Mouse (Mus musculus) layer of hippocampus, adult 2 months (tissue): ENCODE data around the gene C1qbp. TPM values are rescaled to one million over a fixed set of nuclear protein-coding genes. Genes with fewer than 3 reads are reported as not detected.

Source experiments
- DNase-seq, 2 experiments: peaks; one replicate each; pipeline ENCODE4 v3.0.0; 2022; ENCODE audit warnings: low spot score in 2 of 2
- H3K27ac ChIP-seq: fragments of 200-600 bp; 2 replicates; pipeline ENCODE4 v1.8.1; 2022
- H3K4me3 ChIP-seq: fragments of 200-600 bp; 2 replicates; pipeline ENCODE4 v1.8.1; 2022; ENCODE audit warnings: mild to moderate bottlenecking
- CTCF ChIP-seq: fragments of 200-600 bp; conservative IDR thresholded peaks from 2 replicates; pipeline ENCODE4 v1.8.1; 2022; ENCODE audit warnings: antibody characterized with exemption, mild to moderate bottlenecking, moderate library complexity
- total RNA-seq, 2 experiments: library from RNA; stranded (reverse); gene quantifications; 2 replicates each; pipeline ENCODE4 v1.2.3; 2021

The C1qbp gene
- total RNA-seq, 2 experiments from 2014 or later = 97.1 to 99.5 TPM

- peak overlapping the region; percentile 95 for H3K4me3 ChIP-seq
- no peak for DNase-seq
- peak; percentile 10; the same call in 1 of the 2 replicates for TF ChIP-seq CTCF
- peak overlapping the region; percentile 86 for H3K27ac ChIP-seq
These were observed 22.2 kb upstream of the C1qbp start for GRCm38 (mm10) chr11:71005046-71005445.

DNA sequence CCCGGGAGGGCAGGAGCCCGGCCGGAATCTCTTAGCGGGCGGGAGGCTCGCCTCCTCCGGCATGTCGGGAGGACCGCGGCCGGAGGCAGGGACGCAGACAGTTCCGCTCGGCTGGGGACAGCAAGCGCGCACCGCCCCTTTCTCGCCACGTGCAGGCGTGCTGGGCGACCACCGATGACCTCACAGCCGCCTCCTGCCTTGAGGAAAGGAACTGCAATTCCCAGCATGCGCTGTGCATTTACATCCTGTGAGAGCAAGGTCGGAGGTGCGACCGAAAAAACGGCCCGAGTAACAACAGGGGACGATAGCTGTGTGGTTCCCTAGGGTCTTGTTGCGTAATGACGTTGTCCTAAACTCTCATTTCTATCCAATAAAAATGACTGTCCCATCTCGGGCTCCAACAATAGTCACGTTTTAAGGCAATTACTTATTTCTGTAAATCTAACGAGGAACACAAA lies 21.5 kb upstream of the C1qbp start, which contains the start of gene Dhx33:
TSS of gene Dhx33 (minus strand) at position 122 of the 458 bp plus-strand sequence.
- peak; percentile 97 for DNase-seq

GRCm38 (mm10) chr11:71003611-71004315 lies 20.9 kb upstream of the C1qbp start:
- no peak for TF ChIP-seq CTCF
- H3K27ac ChIP-seq = peak overlapping the region; percentile 94
- DNase-seq = peak in 1 of 2 experiments; percentile 17
- peak overlapping the region; percentile 95 for H3K4me3 ChIP-seq

More for the DNA sequence above, 21.5 kb upstream of the C1qbp start, which contains the start of gene Dhx33:
- peak within 1 kb of the TSS; percentile 95 for H3K4me3 ChIP-seq
- H3K27ac ChIP-seq = peak within 1 kb of the TSS; percentile 94
- TF ChIP-seq CTCF = peak; percentile 76

DNA sequence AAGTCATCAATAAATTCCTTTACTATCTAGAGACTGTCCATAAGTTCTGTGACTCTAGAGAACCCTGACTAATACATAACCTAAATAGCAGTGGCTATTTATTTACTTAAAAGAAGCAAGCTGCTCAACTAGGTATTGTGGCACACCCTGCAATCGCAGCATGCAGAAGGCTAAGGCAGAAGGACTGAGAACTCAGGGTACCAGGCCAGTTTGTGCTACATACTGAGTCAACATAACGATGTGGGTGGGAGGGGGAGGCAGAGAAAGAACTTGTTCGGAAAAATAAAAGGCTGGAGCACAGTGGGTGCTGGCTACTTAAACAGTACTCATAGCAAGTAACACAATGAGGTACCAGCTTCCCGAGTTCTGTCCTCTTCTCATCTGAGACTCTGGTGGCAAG lies 18.3 kb upstream of the C1qbp start:
- no peak for TF ChIP-seq CTCF
- peak overlapping the region; percentile 95; the same call in 1 of the 2 replicates for H3K4me3 ChIP-seq
- DNase-seq = peak; percentile 54 to 73
- H3K27ac ChIP-seq = peak overlapping the region; percentile 94

DNA sequence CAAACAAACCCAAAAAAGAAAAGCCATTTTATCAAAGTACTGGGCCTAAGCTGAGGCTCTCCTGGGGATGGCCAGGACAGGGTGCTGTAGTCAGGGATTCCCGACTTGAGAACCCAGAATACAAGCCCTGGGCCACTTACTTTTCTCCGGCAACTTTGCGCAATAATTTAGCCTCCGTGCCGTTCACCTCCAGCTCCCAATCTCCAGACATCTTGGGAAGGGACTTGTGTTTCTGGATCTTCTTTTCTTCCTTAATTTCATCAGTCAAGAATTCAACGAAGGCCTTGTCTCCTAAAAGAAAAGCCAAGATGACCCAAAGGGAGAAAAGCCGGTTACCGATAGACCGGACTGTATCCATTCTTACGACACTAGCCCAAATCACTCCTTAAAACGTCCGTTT lies 796 bp downstream of the C1qbp start:
- Histone ChIP-seq H3K4me3 (peak overlapping the region; percentile 94), H3K27ac (peak overlapping the region; percentile 94; the same call in 1 of the 2 replicates)
- TF ChIP-seq CTCF = no peak
- no peak for DNase-seq

GRCm38 (mm10) chr11:70980751-70981510 lies 1.9 kb downstream of the C1qbp start:
- DNase-seq = no peak
- no peak for TF ChIP-seq CTCF
- no peak overlapping the region for H3K4me3 ChIP-seq
- H3K27ac ChIP-seq = no peak overlapping the region

DNA sequence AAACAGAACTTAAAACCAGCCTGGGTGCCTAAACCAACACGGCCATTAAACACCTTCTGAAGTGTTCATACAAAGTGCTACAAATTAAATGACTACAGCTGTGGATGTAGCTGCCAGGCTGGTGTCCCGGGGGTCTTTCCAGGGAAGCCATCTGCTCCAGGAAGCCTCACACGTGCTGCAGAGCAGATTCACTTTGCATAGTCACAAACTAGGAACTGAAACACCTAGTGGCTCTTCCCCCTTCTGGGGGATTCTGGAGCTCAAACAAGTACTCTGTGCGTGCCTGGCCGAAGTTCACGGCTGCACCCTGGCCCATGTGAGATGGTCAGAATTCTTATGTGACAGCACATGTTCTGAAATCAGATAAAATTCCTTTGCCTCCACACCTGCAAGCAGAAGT lies 2.6 kb downstream of the C1qbp start:
- DNase-seq = no peak
- H3K27ac ChIP-seq = no peak overlapping the region
- no peak for TF ChIP-seq CTCF

GRCm38 (mm10) chr11:70977293-70977692 lies 5.5 kb downstream of the C1qbp start:
- no peak overlapping the region for H3K4me3 ChIP-seq
- H3K27ac ChIP-seq = no peak overlapping the region
- DNase-seq = no peak
- TF ChIP-seq CTCF = no peak

More for the DNA sequence above, 2.6 kb downstream of the C1qbp start:
- no peak overlapping the region for H3K4me3 ChIP-seq

DNA sequence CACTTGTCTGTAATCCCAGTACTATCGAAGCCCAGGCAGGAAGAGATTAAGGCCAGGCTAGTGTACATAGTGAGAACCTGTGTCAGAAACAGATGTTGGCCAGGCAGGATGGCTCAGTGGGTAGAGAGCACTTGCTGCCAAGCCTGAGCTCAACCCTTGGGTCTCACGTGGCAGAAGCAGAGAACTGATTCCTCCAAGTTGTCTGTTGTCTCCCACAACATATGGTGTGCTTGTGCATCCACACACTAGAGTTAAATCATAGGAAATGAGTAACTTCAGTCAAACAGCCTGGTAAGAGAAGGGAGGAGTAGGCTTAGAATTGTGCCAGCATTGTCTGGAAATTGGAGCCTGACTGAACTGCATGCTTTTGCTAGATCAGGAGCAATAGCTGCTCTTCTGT lies 7.6 kb downstream of the C1qbp start:
- H3K4me3 ChIP-seq = no peak overlapping the region
- H3K27ac ChIP-seq = peak overlapping the region; percentile 44; the same call in 1 of the 2 replicates
- DNase-seq = peak; percentile 25 to 61
- TF ChIP-seq CTCF = no peak

DNA sequence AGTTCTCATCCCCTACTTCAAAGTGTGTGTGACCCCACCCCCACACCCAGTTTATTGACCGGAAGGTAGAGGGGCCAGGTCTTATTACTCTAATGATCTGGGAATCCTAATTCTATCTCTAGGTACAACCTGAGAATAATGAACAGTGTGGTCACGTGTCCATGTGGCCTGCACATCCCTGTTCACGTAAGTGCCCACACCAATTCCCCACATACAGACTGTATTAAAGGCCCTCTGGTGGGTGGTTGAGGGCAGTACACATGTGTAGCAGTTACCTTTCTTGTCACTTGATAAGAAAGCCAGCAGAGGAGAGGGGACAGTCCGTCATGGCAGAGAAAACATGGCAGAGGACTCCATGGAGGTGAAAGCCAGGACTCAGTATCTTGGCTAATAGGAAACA lies 8.9 kb downstream of the C1qbp start:
- no peak for DNase-seq
- TF ChIP-seq CTCF = peak; percentile 59
- Histone ChIP-seq H3K4me3 (no peak overlapping the region), H3K27ac (no peak overlapping the region)

- Histone ChIP-seq H3K27ac (no peak overlapping the region), H3K4me3 (no peak overlapping the region)
- no peak for DNase-seq
- no peak for TF ChIP-seq CTCF
These were observed 10.2 kb downstream of the C1qbp start for GRCm38 (mm10) chr11:70972586-70972985.

- peak overlapping the region; percentile 91 for H3K4me3 ChIP-seq
- peak; percentile 37 for TF ChIP-seq CTCF
- no peak for DNase-seq
- peak overlapping the region; percentile 91 for H3K27ac ChIP-seq
These were observed 12.0 kb downstream of the C1qbp start for GRCm38 (mm10) chr11:70970560-70971540.
